Comparison of ENCODE assay signal across 28 mouse cellular contexts in genomic region chr15:70834903-70835302, GRCm38 (mm10).
DNase-seq lines count a peak whose midpoint lies in the region; ATAC-seq and TF ChIP-seq lines count a peak whose summit lies in the region.
"Had no signal": no experiment of that assay in that cellular context is flagged by ENCODE, and none has a peak within 500 bp of the region (broad histone marks: within the 10 kb centered on the region; RNA-seq: fewer than 3 reads in every experiment).

No protein-coding gene starts in this region.

- H3K9me3 ChIP-seq in intestine, postnatal 0 days (ENCODE audit: control insufficient read depth): no peaks in the 10 kb centered on the region
- H3K9me3 ChIP-seq: embryonic facial prominence, embryonic 13.5 days; embryonic facial prominence, embryonic 15.5 days; forebrain, embryonic 10.5 days; forebrain, embryonic 12.5 days had no signal

- H3K9ac ChIP-seq in intestine, postnatal 0 days (ENCODE audit: low read depth, low read length): no peak overlapping the region
- H3K9ac ChIP-seq: embryonic facial prominence, embryonic 13.5 days; embryonic facial prominence, embryonic 15.5 days; forebrain, embryonic 12.5 days had no signal

- no peaks in the 10 kb centered on the region for H3K36me3 ChIP-seq in intestine, postnatal 0 days (ENCODE audit: control insufficient read depth, insufficient read depth)
- H3K36me3 ChIP-seq: embryonic facial prominence, embryonic 13.5 days; embryonic facial prominence, embryonic 15.5 days; forebrain, embryonic 10.5 days; forebrain, embryonic 12.5 days; G1E had no signal

- TF ChIP-seq CTCF in intestine, postnatal 0 days (IDR thresholded peaks at IDR 0.05; ENCODE audit: low read depth): no peak

- no peak overlapping the region for H3K4me2 ChIP-seq in intestine, postnatal 0 days (replicated peaks; ENCODE audit: low read depth)
- H3K4me2 ChIP-seq: embryonic facial prominence, embryonic 13.5 days; embryonic facial prominence, embryonic 15.5 days; forebrain, embryonic 12.5 days had no signal

- no peaks in the 10 kb centered on the region for H3K4me1 ChIP-seq in intestine, postnatal 0 days (replicated peaks; ENCODE audit: control insufficient read depth, insufficient read depth, low read length)
- H3K4me1 ChIP-seq: embryonic facial prominence, embryonic 13.5 days; embryonic facial prominence, embryonic 15.5 days; forebrain, embryonic 10.5 days; forebrain, embryonic 12.5 days had no signal

- H3K4me3 ChIP-seq in intestine, postnatal 0 days (ENCODE audit: low read depth, low read length): no peak overlapping the region
- H3K4me3 ChIP-seq: embryonic facial prominence, embryonic 13.5 days; embryonic facial prominence, embryonic 15.5 days; erythroblast, embryonic 14.5 days; forebrain, embryonic 10.5 days; forebrain, embryonic 12.5 days had no signal

- peak; percentile 92 for ATAC-seq in frontal cortex, adult (ENCODE audit: low TSS enrichment)
- ATAC-seq in intestine, postnatal 0 days: no peak
- ATAC-seq: activated CD4-positive, CD25-positive, alpha-beta regulatory T cell, adult 4 months; CD4-positive, CD25-positive, alpha-beta regulatory T cell, adult 4 months; forebrain, embryonic 14.5 days; forebrain, embryonic 16.5 days; Patski had no signal

- H3K27me3 ChIP-seq in intestine, postnatal 0 days (replicated peaks; ENCODE audit: control insufficient read depth, insufficient read depth, low read length): no peaks in the 10 kb centered on the region
- H3K27me3 ChIP-seq: CH12.LX; embryonic facial prominence, embryonic 13.5 days; embryonic facial prominence, embryonic 15.5 days; forebrain, embryonic 12.5 days; Patski had no signal

- H3K27ac ChIP-seq in intestine, postnatal 0 days (ENCODE audit: low read depth, low read length): no peak overlapping the region
- H3K27ac ChIP-seq: embryonic facial prominence, embryonic 13.5 days; embryonic facial prominence, embryonic 15.5 days; forebrain, embryonic 10.5 days; forebrain, embryonic 12.5 days had no signal

- 81% methylated on average over 1 of the region's 1 CpGs for WGBS in intestine, postnatal 0 days

- DNase-seq in frontal cortex, postnatal 10 days (ENCODE audit: low spot score in 2 of 2): no peak
- DNase-seq in right cerebral cortex, adult 2 months (ENCODE audit: low spot score in 2 of 2): peak; percentile 2
- DNase-seq in right cerebral cortex, postnatal 25 days: no peak
- DNase-seq: adrenal gland, adult 8-10 months; adrenal gland, postnatal 14 days; adrenal gland, postnatal 36 days; B cell, adult 2 months; cerebellum, adult 11 months; cerebellum, adult 18-20 months; cerebellum, adult 8-10 months; cerebellum, adult 9-11 months; cerebellum, postnatal 14 days; cerebellum, postnatal 36 days; embryo, embryonic 11 days had no signal

Comparison
In these comparisons a context has a peak if more than half of its experiments do, and no peak if none do; other contexts are left out.
1. DNase-seq: peak in right cerebral cortex, adult 2 months (2 of 2); none in frontal cortex, postnatal 10 days (0 of 2) and right cerebral cortex, postnatal 25 days (single experiment).